Mouse (Mus musculus): ENCODE results near the gene 1700029J07Rik. TPM values are rescaled to one million over a fixed set of nuclear protein-coding genes. Genes with fewer than 3 reads are reported as not detected.

1700029J07Rik gene
- polyA plus RNA-seq, 1 experiment, result 0.26 TPM

- Histone ChIP-seq H3K4me3 (no peak overlapping the region), H3K79me2 (ENCODE audit: control insufficient read depth, insufficient read depth) (no peaks in the 10 kb centered on the region), H3K36me3 (ENCODE audit: control insufficient read depth, insufficient read depth) (peaks cover 37% of the 10 kb centered on the region), H3K4me2 (ENCODE audit: low read depth) (no peak overlapping the region), H3ac (ENCODE audit: control insufficient read depth, insufficient read length) (no peak overlapping the region), H3K27me3 (ENCODE audit: control insufficient read depth, insufficient read depth, insufficient read length) (no peaks in the 10 kb centered on the region)
- TF ChIP-seq CEBPB (IDR thresholded peaks at IDR 0.05; ENCODE audit: insufficient read depth, poor library complexity, severe bottlenecking) (no peak), MAX (IDR thresholded peaks at IDR 0.05; ENCODE audit: low read depth) (no peak), REST (IDR thresholded peaks at IDR 0.05; ENCODE audit: insufficient read depth, insufficient read length) (no peak), E2F4 (IDR thresholded peaks at IDR 0.05; ENCODE audit: insufficient read depth) (no peak), USF1 (IDR thresholded peaks at IDR 0.05; ENCODE audit: low read depth) (no peak), MYOG (IDR thresholded peaks at IDR 0.05; ENCODE audit: control insufficient read depth in 1 of 3, insufficient read depth in 1 of 3, insufficient read length in 2 of 3, low read depth in 2 of 3) (no peak), TCF12 (IDR thresholded peaks at IDR 0.05; ENCODE audit: insufficient read depth, poor library complexity, severe bottlenecking) (no peak)
Measured at GRCm38 (mm10) chr8:45990631-45991310, 15.7 kb upstream of the 1700029J07Rik start.

DNA sequence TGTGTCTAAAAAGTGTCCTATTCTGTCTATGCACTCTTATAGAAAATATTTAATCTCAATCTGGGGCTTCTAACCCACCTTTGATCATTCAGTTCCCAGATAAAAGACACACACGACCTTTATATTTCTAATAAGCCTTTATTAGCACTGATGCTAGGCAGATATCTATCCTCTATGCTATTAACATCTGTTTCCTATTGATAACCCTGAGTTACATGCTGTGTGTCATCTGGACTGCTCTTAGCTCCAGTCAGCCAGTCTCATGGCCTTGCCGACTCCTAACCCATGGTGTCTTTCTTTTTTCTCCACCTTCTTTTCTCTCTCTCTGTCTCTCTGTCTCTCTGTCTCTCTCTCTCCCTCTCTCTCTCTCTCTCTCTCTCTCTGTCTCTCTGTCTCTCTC lies 13.1 kb upstream of the 1700029J07Rik start:
- Histone ChIP-seq H3K27me3 (ENCODE audit: control insufficient read depth, insufficient read depth, insufficient read length) (no peaks in the 10 kb centered on the region), H3K4me3 (no peak overlapping the region), H3K79me2 (ENCODE audit: control insufficient read depth, insufficient read depth) (no peaks in the 10 kb centered on the region), H3K4me2 (ENCODE audit: low read depth) (no peak overlapping the region), H3ac (ENCODE audit: control insufficient read depth, insufficient read length) (no peak overlapping the region), H3K36me3 (ENCODE audit: control insufficient read depth, insufficient read depth) (peaks cover 34% of the 10 kb centered on the region)
- TF ChIP-seq E2F4 (IDR thresholded peaks at IDR 0.05; ENCODE audit: insufficient read depth) (no peak), TCF12 (IDR thresholded peaks at IDR 0.05; ENCODE audit: insufficient read depth, poor library complexity, severe bottlenecking) (no peak), MYOD1 (IDR thresholded peaks at IDR 0.05; ENCODE audit: control insufficient read depth in 1 of 3, insufficient read length in 2 of 3, low read depth in 2 of 3) (no peak), POLR2A (IDR thresholded peaks at IDR 0.05; ENCODE audit: insufficient read length, low read depth) (no peak), SRF (IDR thresholded peaks at IDR 0.05; ENCODE audit: control insufficient read depth, insufficient read length, low read depth) (no peak), POLR2AphosphoS2 (IDR thresholded peaks at IDR 0.05; ENCODE audit: insufficient read length, low read depth) (no peak), TCF3 (IDR thresholded peaks at IDR 0.05; ENCODE audit: insufficient read length, low read depth) (no peak), MAX (IDR thresholded peaks at IDR 0.05; ENCODE audit: low read depth) (no peak), USF1 (IDR thresholded peaks at IDR 0.05; ENCODE audit: low read depth) (no peak), MYOG (IDR thresholded peaks at IDR 0.05; ENCODE audit: control insufficient read depth in 1 of 3, insufficient read depth in 1 of 3, insufficient read length in 2 of 3, low read depth in 2 of 3) (no peak), REST (IDR thresholded peaks at IDR 0.05; ENCODE audit: insufficient read depth, insufficient read length) (no peak), CEBPB (IDR thresholded peaks at IDR 0.05; ENCODE audit: insufficient read depth, poor library complexity, severe bottlenecking) (no peak)

- Histone ChIP-seq H3K4me2 (ENCODE audit: low read depth) (no peak overlapping the region), H3K27me3 (ENCODE audit: control insufficient read depth, insufficient read depth, insufficient read length) (no peaks in the 10 kb centered on the region), H3ac (ENCODE audit: control insufficient read depth, insufficient read length) (no peak overlapping the region), H3K4me3 (no peak overlapping the region), H3K79me2 (ENCODE audit: control insufficient read depth, insufficient read depth) (no peaks in the 10 kb centered on the region), H3K36me3 (ENCODE audit: control insufficient read depth, insufficient read depth) (peaks cover 33% of the 10 kb centered on the region)
- TF ChIP-seq CEBPB (IDR thresholded peaks at IDR 0.05; ENCODE audit: insufficient read depth, poor library complexity, severe bottlenecking) (no peak), MYOD1 (IDR thresholded peaks at IDR 0.05; ENCODE audit: control insufficient read depth in 1 of 3, insufficient read length in 2 of 3, low read depth in 2 of 3) (no peak), MAX (IDR thresholded peaks at IDR 0.05; ENCODE audit: low read depth) (no peak), POLR2A (IDR thresholded peaks at IDR 0.05; ENCODE audit: insufficient read length, low read depth) (no peak), SRF (IDR thresholded peaks at IDR 0.05; ENCODE audit: control insufficient read depth, insufficient read length, low read depth) (no peak), MYOG (IDR thresholded peaks at IDR 0.05; ENCODE audit: control insufficient read depth in 1 of 3, insufficient read depth in 1 of 3, insufficient read length in 2 of 3, low read depth in 2 of 3) (no peak), E2F4 (IDR thresholded peaks at IDR 0.05; ENCODE audit: insufficient read depth) (no peak), POLR2AphosphoS2 (IDR thresholded peaks at IDR 0.05; ENCODE audit: insufficient read length, low read depth) (no peak), TCF12 (IDR thresholded peaks at IDR 0.05; ENCODE audit: insufficient read depth, poor library complexity, severe bottlenecking) (no peak), REST (IDR thresholded peaks at IDR 0.05; ENCODE audit: insufficient read depth, insufficient read length) (no peak), TCF3 (IDR thresholded peaks at IDR 0.05; ENCODE audit: insufficient read length, low read depth) (no peak), USF1 (IDR thresholded peaks at IDR 0.05; ENCODE audit: low read depth) (no peak)
Measured at GRCm38 (mm10) chr8:45986665-45987064, 11.6 kb upstream of the 1700029J07Rik start.

GRCm38 (mm10) chr8:45975837-45976468 lies 901 bp upstream of the 1700029J07Rik start:
- peaks cover 16% of the 10 kb centered on the region for H3K79me2 ChIP-seq (ENCODE audit: control insufficient read depth, insufficient read depth)
- no peak overlapping the region for H3ac ChIP-seq (ENCODE audit: control insufficient read depth, insufficient read length)
- H3K36me3 ChIP-seq (ENCODE audit: control insufficient read depth, insufficient read depth), result no peaks in the 10 kb centered on the region
- TF ChIP-seq REST (IDR thresholded peaks at IDR 0.05; ENCODE audit: insufficient read depth, insufficient read length), result no peak
- no peak for TF ChIP-seq TCF12 (IDR thresholded peaks at IDR 0.05; ENCODE audit: insufficient read depth, poor library complexity, severe bottlenecking)
- no peak for TF ChIP-seq MYOG (IDR thresholded peaks at IDR 0.05; ENCODE audit: control insufficient read depth in 1 of 3, insufficient read depth in 1 of 3, insufficient read length in 2 of 3, low read depth in 2 of 3)
- TF ChIP-seq MAX (IDR thresholded peaks at IDR 0.05; ENCODE audit: low read depth), result no peak
- TF ChIP-seq E2F4 (IDR thresholded peaks at IDR 0.05; ENCODE audit: insufficient read depth), result no peak
- TF ChIP-seq POLR2A (IDR thresholded peaks at IDR 0.05; ENCODE audit: insufficient read length, low read depth), result no peak
- no peak for TF ChIP-seq SRF (IDR thresholded peaks at IDR 0.05; ENCODE audit: control insufficient read depth, insufficient read length, low read depth)
- TF ChIP-seq USF1 (IDR thresholded peaks at IDR 0.05; ENCODE audit: low read depth), result no peak
- TF ChIP-seq MYOD1 (IDR thresholded peaks at IDR 0.05; ENCODE audit: control insufficient read depth in 1 of 3, insufficient read length in 2 of 3, low read depth in 2 of 3), result no peak
- no peak for TF ChIP-seq TCF3 (IDR thresholded peaks at IDR 0.05; ENCODE audit: insufficient read length, low read depth)
- TF ChIP-seq POLR2AphosphoS2 (IDR thresholded peaks at IDR 0.05; ENCODE audit: insufficient read length, low read depth), result no peak
- no peak for TF ChIP-seq CEBPB (IDR thresholded peaks at IDR 0.05; ENCODE audit: insufficient read depth, poor library complexity, severe bottlenecking)
- H3K4me3 ChIP-seq, result peak overlapping the region; percentile 71
- no peaks in the 10 kb centered on the region for H3K27me3 ChIP-seq (ENCODE audit: control insufficient read depth, insufficient read depth, insufficient read length)
- H3K4me2 ChIP-seq (ENCODE audit: low read depth), result peak overlapping the region; percentile 99
